Mouse (Mus musculus) ovary, postnatal 14 days (tissue): Measurements from ENCODE around the gene Retreg1.

Source experiments
- DNase-seq: peaks from one replicate; pipeline ENCODE4 v3.0.0; 2022; ENCODE audit warnings: low spot score

Gene Retreg1

DNA sequence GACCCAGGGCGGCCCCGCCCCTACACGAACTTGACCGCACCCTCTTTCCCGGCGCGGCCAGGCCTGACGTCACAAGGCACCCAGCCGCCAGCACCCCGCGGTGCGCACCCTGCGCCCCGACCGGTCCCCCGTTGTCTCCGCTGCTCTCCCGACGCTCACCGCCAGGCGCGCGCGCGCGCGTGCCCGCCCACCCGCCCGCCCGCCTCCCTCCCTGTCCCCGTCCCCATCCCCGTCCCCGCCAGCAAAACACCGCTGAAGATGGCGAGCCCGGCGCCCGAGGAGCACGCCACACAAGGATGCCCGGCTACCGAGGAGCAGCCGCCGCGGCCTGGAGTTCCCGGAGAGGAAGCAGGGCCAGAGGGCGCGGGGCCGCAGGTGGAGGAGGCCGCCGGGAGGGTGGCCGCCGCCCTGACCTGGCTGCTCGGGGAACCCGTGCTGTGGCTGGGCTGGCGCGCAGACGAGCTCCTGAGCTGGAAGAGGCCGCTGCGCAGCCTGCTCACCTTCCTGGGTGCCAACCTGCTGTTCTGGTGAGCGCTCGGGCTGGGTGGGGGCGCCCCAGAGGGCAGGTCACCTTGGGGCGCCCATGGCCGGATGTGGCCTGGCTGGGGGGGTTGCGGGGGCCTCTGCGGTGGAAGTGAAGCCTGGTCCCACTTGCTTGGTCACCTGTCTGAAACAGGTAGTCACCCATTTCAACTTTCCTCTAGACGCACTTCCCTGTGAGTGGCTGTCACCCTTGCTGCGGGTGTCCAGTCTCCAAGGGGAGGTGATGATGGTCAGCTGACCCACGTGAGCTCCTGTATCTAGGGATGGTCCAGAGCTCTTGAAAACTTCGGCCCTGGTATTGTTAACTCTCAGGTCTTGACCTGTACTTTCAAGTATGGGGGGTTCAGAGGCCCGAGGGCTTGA lies at the start of gene Retreg1:
TSS of gene Retreg1 (plus strand) at position 95 of the 906 bp plus-strand sequence.
- peak; percentile 49 for DNase-seq

GRCm38 (mm10) chr15:25794123-25794522 lies 48.9 kb upstream of the Retreg1 start:
- DNase-seq, result no peak

- DNase-seq, result no peak
These were observed 47.5 kb upstream of the Retreg1 start for GRCm38 (mm10) chr15:25795496-25795895.

DNA sequence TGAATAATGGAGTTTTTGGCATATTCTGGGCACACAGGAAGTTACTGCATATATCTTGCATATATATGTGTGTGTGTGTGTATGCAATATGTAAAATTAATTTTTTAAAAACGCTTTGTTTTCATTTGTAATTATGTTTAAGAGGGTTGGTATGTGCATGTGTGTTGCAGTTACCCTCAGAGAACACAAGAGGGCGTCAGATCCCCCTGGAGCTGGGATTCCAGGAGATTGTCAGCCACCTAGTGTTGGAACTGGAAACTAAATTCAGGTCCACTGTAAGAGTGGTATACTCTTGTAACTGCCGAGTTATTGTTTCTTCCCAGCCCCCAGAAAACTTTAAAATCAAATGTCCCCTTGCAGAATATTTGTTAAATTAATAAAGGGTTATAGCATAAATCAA lies 46.6 kb upstream of the Retreg1 start:
- DNase-seq, result no peak

DNA sequence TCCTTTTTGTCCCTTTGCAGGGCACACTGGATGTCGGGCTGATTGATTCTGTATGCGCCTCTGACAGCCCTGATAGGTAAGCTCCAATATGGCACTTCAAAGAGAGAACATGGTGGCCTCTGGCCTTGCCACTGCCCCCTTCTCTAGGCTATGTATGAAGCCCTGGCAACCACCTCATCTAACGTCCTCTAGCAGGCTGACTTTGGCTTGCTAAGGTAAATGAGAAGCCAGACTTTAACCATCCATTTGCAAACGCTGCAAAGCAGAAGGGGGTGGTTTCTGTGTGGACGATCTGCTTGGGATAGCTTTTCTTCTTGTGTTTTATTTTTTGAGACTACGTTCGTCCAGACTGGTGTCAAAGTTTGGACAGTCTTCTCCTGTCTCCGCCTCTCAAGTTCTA lies 45.8 kb upstream of the Retreg1 start:
- DNase-seq, result no peak

DNA sequence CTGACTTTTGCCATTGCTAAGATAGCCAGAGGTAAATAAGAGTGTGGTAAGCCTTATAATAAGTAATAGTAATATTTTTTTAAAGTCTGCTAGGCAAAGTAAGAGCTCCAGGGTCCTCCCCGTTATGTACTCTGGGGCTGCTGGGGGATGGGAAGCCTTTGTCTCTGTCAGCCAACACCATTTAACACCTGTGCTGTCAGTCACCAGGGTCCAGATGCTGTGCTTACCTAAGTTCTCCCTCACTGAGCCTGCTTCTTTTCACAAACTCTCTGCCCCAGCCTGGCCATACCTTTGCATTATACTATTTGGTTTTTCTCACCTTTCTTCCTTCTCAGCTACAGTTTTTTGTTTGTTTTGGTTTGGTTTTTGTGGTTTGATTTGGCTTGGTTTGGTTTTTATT lies 45.1 kb upstream of the Retreg1 start:
- DNase-seq, result no peak

- no peak for DNase-seq
These were observed 41.3 kb upstream of the Retreg1 start for GRCm38 (mm10) chr15:25801726-25802125.

DNA sequence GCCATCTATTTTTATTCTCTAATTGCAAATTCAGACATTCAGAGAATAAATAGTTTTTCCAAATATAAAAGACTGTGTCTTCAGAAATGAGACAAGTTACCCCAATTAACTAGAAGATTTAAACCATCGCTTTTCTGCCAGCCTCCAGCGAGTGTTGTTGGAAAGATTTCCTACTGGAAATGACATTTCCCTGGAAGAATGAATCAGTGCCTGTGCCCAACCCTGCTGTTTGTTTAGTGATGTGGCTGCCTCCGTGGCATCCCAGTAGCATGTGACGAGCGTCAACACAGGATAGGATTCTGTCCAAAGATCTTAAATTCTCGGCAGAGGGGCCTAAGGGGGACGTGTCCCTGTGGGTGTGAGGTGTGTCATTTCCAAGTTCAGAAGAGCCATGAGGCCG lies 40.8 kb upstream of the Retreg1 start:
- DNase-seq, result no peak

- no peak for DNase-seq
These were observed 39.9 kb upstream of the Retreg1 start for GRCm38 (mm10) chr15:25803111-25803510.

DNA sequence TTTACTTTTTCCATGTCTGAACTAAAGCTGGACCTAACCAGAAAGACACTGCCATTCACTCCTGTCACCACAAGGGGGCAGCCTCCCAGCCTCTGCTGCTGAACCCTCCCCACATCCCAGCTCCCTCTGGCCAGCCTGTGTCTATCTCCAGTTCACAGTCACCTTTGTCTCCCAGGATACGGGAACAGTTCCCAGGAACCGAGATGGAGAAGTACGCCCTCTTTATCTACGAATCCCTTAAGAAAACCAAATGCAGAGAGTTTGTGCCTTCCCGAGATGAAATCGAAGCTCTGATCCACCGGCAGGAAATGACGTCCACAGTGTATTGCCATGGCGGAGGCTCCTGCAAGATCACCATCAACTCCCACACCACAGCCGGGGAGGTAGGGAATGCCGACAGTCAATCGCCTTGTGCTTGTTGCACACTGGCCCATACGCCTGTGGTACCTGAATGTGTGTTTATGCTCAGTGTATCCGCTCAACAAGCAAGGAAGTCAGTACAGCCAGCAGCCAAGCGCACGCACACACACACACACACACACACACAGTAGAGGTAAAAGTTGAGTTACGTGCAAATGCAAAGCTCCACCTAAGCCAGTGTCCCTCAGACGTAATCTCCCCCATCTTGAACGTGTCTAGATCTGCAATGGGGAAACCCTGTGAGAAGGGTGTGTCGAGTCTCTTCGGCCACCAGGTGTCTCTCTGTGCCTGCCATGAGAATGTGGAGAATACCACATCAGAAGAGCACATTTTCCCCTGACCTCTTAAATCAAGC lies 37.5 kb upstream of the Retreg1 start:
- DNase-seq, result peak; percentile 64

- DNase-seq, result no peak
These were observed 36.6 kb upstream of the Retreg1 start for GRCm38 (mm10) chr15:25806363-25806762.

GRCm38 (mm10) chr15:25806878-25807277 lies 36.1 kb upstream of the Retreg1 start:
- no peak for DNase-seq

DNA sequence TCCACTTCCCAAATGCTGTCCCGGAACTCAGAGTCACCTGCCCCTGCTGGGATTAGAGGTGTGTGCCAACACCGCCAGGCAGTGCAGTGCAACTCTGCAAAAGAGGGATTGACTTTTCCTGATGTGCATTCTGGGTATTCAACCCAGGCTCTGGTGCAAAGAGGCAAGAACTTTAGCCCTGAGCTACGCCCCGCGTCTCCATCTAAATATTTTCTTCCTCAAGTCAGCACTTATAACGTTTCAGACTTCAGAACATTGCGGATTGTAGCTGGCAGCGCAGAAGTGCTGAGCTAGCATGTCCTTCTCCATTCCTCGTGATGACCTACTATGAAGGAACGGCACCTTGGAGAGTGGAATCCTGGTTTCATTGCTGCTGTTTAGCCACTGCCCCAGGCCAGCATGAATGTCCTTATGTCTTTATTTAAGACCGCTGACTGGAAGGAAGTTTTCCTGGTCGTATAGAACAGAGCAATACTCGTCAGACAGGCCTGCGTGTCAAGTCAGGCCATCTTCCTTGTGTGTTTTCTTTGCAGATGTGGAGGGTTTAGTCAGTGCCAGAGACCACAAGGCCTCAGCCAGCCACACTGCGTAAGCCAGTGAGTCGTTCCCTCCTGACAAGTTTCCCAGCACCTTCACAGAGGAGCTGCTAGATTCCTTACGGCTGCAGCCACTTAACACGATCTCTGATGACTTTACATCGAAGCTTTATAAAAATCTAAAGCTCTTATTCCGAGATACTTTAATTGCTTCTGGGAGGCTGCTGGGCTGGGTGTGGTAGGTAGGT lies 34.1 kb upstream of the Retreg1 start:
- no peak for DNase-seq

DNA sequence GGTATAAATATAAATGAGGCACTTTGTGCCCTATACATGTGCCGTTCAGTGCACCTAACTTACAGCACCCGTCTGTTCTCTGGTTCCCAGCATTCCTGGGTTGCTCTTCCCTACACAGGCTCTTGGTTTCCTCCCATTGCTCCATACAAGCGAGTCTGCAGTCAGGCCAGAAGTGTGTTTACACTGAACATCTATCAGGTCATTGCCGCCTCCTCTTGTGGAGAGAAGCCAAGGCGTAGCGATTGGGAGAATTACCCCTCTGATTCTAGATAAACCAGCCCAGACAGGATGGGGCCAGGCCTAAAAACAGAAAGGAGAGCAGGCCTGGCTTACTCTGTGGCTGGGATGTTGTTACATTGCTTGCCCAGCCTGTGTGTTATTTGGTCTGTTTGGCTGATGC lies 33.3 kb upstream of the Retreg1 start:
- DNase-seq, result no peak

DNA sequence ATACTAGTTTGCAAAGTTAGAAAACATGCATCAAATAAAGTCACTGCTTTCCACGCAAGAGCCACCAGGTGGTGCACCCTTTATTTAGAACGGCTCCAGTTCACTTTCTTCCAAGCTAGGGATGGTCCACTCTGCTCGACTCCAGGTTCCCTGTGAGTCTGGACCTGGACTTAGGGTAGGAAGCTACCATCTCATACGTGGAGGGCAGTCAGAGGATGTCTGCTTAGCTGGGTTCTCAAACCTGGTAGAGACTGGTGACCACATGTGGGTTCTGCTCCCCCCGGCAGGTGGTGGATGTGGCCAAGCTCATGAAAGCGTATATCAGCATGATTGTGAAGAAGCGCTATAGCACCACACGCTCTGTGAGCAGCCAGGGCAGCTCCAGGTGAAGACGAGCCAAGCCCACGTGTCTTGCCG lies 31.1 kb upstream of the Retreg1 start:
- no peak for DNase-seq

DNA sequence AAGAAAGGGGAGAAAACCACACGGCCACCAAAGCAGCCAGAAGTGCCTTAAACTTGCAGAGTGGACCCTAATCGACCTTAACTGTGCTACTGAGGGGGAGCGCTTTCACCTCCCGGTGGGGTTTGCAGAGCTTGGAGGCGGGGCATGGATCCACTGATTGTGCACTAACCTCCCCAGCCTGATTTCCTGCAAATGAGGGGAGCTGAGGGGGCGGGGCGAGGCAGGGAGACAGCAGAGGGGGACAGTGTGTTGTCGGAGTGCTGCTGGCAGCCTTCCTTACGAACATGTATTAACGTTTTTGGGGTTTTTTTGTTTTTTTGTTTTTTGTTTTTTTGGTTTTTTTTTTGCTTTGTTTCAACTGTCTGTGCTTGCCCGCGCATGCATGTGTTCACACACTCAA lies 30.5 kb upstream of the Retreg1 start:
- DNase-seq, result no peak

DNA sequence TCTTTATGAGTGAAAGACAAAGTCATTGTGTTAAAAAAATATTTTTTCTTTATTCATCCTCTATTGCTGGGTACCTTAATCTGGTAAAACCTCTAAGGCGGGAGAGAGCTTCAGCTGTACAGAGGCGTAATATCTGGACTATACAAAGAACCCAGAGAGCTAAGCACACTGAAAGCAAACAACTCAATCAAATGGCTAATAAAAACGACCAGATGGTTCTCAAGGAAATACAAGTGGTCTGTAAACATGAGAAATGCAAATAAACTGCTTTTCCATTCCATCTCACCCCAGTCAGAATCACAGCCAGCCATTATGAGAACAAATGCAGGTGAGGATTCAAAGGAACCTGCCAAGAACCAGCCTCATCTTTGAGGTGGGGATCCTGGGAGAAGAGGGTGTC lies 28.4 kb upstream of the Retreg1 start:
- no peak for DNase-seq

DNA sequence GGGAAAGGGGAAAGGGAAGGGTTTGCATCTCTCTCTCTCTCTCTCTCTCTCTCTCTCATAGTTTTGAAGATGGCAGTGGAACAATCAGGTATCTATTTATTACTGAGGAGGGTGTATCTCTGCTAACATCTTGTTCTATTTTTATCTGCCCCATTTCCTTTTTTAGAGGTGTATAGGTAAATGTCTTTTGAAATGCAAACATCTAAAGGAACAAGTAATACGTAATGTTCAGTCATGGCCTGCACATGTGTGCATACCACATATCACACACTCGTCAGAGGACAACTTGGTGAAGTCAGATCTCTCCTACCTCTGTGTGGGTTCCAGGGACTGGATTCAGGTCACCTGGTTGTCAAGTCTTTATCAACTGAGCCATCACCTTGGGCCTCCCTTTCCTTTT lies 25.8 kb upstream of the Retreg1 start:
- no peak for DNase-seq

- no peak for DNase-seq
These were observed 21.0 kb upstream of the Retreg1 start for GRCm38 (mm10) chr15:25821981-25822380.

GRCm38 (mm10) chr15:25822656-25823055 lies 20.3 kb upstream of the Retreg1 start:
- DNase-seq, result no peak

DNA sequence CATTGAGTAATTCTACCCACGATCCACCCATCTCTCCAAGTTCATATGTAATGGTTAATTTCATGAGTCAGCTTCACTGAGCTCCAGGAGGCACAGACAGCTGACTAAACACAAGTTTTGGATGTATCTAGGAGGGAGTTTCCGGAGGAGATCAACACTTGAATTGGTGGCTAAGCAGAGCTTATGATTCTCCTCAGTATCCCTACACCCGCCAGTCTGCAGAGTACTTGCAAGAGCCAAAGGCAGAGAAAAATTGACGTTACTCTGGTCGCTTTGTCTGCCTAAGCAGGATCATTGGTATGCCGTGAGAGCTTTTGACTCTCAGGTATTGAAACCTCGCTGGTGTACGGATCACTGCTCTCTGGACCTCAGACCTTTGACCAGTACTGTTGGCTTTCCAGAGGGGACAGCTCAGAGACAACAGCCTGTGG lies 16.4 kb upstream of the Retreg1 start:
- DNase-seq, result no peak

DNA sequence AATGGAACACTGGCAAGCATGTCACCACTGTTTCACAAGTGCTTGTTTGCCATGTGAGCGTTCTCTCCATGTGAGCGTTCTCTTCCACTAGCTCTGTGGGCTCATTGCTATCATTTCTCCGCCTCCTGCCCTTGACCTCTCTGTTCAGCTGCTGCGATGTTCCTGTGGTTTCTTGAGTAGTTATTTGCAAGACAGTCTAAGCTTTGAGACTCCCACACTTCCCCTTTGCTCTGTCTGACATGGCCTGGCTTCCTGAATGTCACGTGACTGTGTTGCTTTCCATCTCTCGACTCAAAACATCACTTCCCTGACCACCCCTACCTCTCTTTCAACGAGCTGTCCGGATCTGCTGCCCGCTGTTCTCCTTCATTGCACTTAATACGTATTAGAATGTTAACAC lies 14.5 kb upstream of the Retreg1 start:
- DNase-seq, result no peak
